Mouse (Mus musculus) testis, adult 2 months (tissue): Measurements from ENCODE around the gene Ppp2r3d.

ENCODE experiments used
- CTCF ChIP-seq: fragments of 200-500 bp; IDR thresholded peaks from 2 replicates; pipeline ENCODE4 v1.5.1; 2012; ENCODE audit warnings: low read depth, mild to moderate bottlenecking, inconsistent platforms, low read length, moderate library complexity; ENCODE audit not compliant: control insufficient read depth, insufficient read depth, insufficient replicate concordance
- POLR2A ChIP-seq: fragments of 200-500 bp; IDR thresholded peaks from 2 replicates; pipeline ENCODE4 v1.6.1; 2012; ENCODE audit warnings: low read depth, mild to moderate bottlenecking, inconsistent platforms, low read length, moderate library complexity; ENCODE audit not compliant: control insufficient read depth

DNA sequence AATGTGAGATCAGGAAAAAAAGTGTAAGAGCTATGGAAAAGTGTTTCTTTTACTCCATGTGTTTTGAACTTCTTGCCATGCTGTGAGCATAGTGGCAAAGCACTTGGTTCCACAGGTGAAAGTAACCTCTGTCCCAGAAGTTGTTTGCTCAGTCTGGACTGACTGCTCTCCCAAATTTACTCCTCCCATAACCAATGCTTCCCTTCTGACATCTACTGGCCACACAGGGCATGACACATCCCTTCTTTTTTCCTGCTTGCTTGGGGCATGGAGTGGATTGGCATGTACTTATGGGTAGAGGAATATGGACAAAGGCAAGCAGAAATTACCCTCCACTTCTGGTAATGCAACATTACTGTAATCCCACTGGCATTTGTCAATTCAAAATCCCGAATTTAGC lies 20.1 kb downstream of the Ppp2r3d start:
- TF ChIP-seq CTCF (no peak), POLR2A (no peak)
